In genomic region chr5:90405210-90405609, GRCm38 (mm10) we compare ENCODE assay signal across 11 mouse cellular contexts. TPM values are rescaled to one million over a fixed set of nuclear protein-coding genes. Genes with fewer than 3 reads are reported as not detected.
A peak's percentile ranks its signal among the peaks of the same experiment; 100 is the strongest.
DNase-seq lines count a peak whose midpoint lies in the region; ATAC-seq and TF ChIP-seq lines count a peak whose summit lies in the region.
"Had no signal": no experiment of that assay in that cellular context is flagged by ENCODE, and none has a peak within 500 bp of the region (broad histone marks: within the 10 kb centered on the region; RNA-seq: fewer than 3 reads in every experiment).

No protein-coding gene starts in this region.

- no peak overlapping the region for H3K27ac ChIP-seq in hindbrain, postnatal 0 days
- no peak overlapping the region for H3K27ac ChIP-seq in hindbrain, embryonic 14.5 days
- no peak overlapping the region for H3K27ac ChIP-seq in hindbrain, embryonic 16.5 days (ENCODE audit: low read depth, low read length)
- H3K27ac ChIP-seq: macrophage had no signal

- no peaks in the 10 kb centered on the region for H3K4me1 ChIP-seq in hindbrain, postnatal 0 days (ENCODE audit: insufficient read depth, low read length)
- H3K4me1 ChIP-seq in hindbrain, embryonic 14.5 days (replicated peaks; ENCODE audit: control insufficient read depth, insufficient read depth, low read length), result no peaks in the 10 kb centered on the region
- H3K4me1 ChIP-seq in hindbrain, embryonic 16.5 days (ENCODE audit: control insufficient read depth, insufficient read depth, low read depth, low read length), result no peaks in the 10 kb centered on the region

- no peaks in the 10 kb centered on the region for H3K9me3 ChIP-seq in hindbrain, postnatal 0 days (ENCODE audit: low read length)
- no peaks in the 10 kb centered on the region for H3K9me3 ChIP-seq in hindbrain, embryonic 14.5 days (ENCODE audit: control insufficient read depth, low read length)
- no peaks in the 10 kb centered on the region for H3K9me3 ChIP-seq in hindbrain, embryonic 16.5 days (ENCODE audit: control insufficient read depth, low read length)

- H3K9ac ChIP-seq in hindbrain, postnatal 0 days (replicated peaks; ENCODE audit: low read length), result no peak overlapping the region
- H3K9ac ChIP-seq in hindbrain, embryonic 14.5 days, result no peak overlapping the region
- H3K9ac ChIP-seq in hindbrain, embryonic 16.5 days (ENCODE audit: low read depth, low read length), result no peak overlapping the region

- H3K27me3 ChIP-seq in hindbrain, postnatal 0 days (ENCODE audit: insufficient read depth, low read length), result no peaks in the 10 kb centered on the region
- H3K27me3 ChIP-seq in hindbrain, embryonic 14.5 days (ENCODE audit: control insufficient read depth, insufficient read depth, low read length), result no peaks in the 10 kb centered on the region
- no peaks in the 10 kb centered on the region for H3K27me3 ChIP-seq in hindbrain, embryonic 16.5 days (replicated peaks; ENCODE audit: control insufficient read depth, insufficient read depth, low read length)

- H3K4me3 ChIP-seq in hindbrain, postnatal 0 days (ENCODE audit: low read length), result no peak overlapping the region
- no peak overlapping the region for H3K4me3 ChIP-seq in hindbrain, embryonic 14.5 days (replicated peaks; ENCODE audit: low read length)
- no peak overlapping the region for H3K4me3 ChIP-seq in hindbrain, embryonic 16.5 days (ENCODE audit: low read length)
- H3K4me3 ChIP-seq: erythroblast, embryonic 14.5 days had no signal

- peak; percentile 62 for TF ChIP-seq CTCF in hindbrain, postnatal 0 days (IDR thresholded peaks at IDR 0.05; ENCODE audit: low read depth)

- H3K4me2 ChIP-seq in hindbrain, postnatal 0 days (ENCODE audit: low read depth, low read length), result no peak overlapping the region
- H3K4me2 ChIP-seq in hindbrain, embryonic 14.5 days (replicated peaks), result no peak overlapping the region
- H3K4me2 ChIP-seq in hindbrain, embryonic 16.5 days (ENCODE audit: low read length), result no peak overlapping the region

- intact Hi-C loops in left cerebral cortex, postnatal 10 days (cut with DNase I), result loop anchor here (2.0 to 5.0 kb wide), 3 partner anchors 92 to 247 kb away; no protein-coding TSS in a partner anchor

- no peaks in the 10 kb centered on the region for H3K36me3 ChIP-seq in hindbrain, postnatal 0 days (ENCODE audit: insufficient read depth, low read length)
- H3K36me3 ChIP-seq in hindbrain, embryonic 14.5 days (replicated peaks; ENCODE audit: control insufficient read depth, insufficient read depth), result no peaks in the 10 kb centered on the region
- H3K36me3 ChIP-seq in hindbrain, embryonic 16.5 days (ENCODE audit: control insufficient read depth, insufficient read depth, low read length), result no peaks in the 10 kb centered on the region

- peak; percentile 56 for DNase-seq in hindbrain, postnatal 0 days (ENCODE audit: low spot score)
- DNase-seq in hindbrain, embryonic 14.5 days (ENCODE audit: low spot score), result no peak
- peak; percentile 42 for DNase-seq in kidney, adult 18-20 months
- DNase-seq in left cerebral cortex, postnatal 10 days (ENCODE audit: extremely low spot score in 1 of 2, low spot score in 2 of 2), result peak; percentile 38 to 72
- peak; percentile 62 for DNase-seq in right cerebral cortex, adult 18-20 months
- DNase-seq in spleen, adult 12 weeks (ENCODE audit: low spot score), result no peak

- no peak for ATAC-seq in hindbrain, postnatal 0 days
- ATAC-seq in hindbrain, embryonic 14.5 days (ENCODE audit: low FRiP score), result no peak
- no peak for ATAC-seq in hindbrain, embryonic 16.5 days
- no peak for ATAC-seq in inflammation-experienced regulatory T-cells, adult 6 months

- 84% methylated on average over 4 of the region's 4 CpGs for WGBS in hindbrain, postnatal 0 days
- 90% methylated on average over 4 of the region's 4 CpGs for WGBS in hindbrain, embryonic 14.5 days
- 93% methylated on average over 4 of the region's 4 CpGs for WGBS in hindbrain, embryonic 16.5 days

RNA-seq across cellular contexts. Expression of gene Gm9958, which starts 38.2 kb away (rescaled TPM):
- total RNA-seq in hindbrain, postnatal 0 days (2014; rRNA removed), result 0.68 and 1.4 TPM in 2 replicates
- polyA plus RNA-seq in hindbrain, postnatal 0 days (2015; fragmentation: Nextera tagmentation; extraction: Ambion mirVana), result 1.4 and 2.6 TPM in 2 replicates
- polyA plus RNA-seq in hindbrain, embryonic 14.5 days (2014; fragmentation: Nextera tagmentation; extraction: Ambion mirVana), result 3.9 and 4.9 TPM in 2 replicates
- 1 to 10 TPM; 1.1 to 1.3 TPM for total RNA-seq in left cerebral cortex, postnatal 10 days (2021)
- 3.3 and 3.7 TPM in 2 replicates for polyA plus RNA-seq in hindbrain, embryonic 16.5 days (2015; fragmentation: Nextera tagmentation; extraction: Ambion mirVana)
- 1 to 10 TPM in 2 of 3 experiments, under 1 TPM in 1; 0.70 to 3.1 (median 1.4) TPM for polyA plus RNA-seq in inflammation-experienced regulatory T-cells, adult 6 months (2017; shearing (Covaris generic))

RNA-seq across cellular contexts. Expression of gene Ankrd17, which starts 38.8 kb away (rescaled TPM):
- 61.1 and 62.8 TPM in 2 replicates for total RNA-seq in hindbrain, postnatal 0 days (2014; rRNA removed)
- polyA plus RNA-seq in hindbrain, postnatal 0 days (2015; fragmentation: Nextera tagmentation; extraction: Ambion mirVana), result 21.1 and 23.2 TPM in 2 replicates
- polyA plus RNA-seq in hindbrain, embryonic 14.5 days (2014; fragmentation: Nextera tagmentation; extraction: Ambion mirVana), result 34.8 and 37.9 TPM in 2 replicates
- 100 to 1,000 TPM; 108 TPM for total RNA-seq in left cerebral cortex, postnatal 10 days (2021)
- polyA plus RNA-seq in hindbrain, embryonic 16.5 days (2015; fragmentation: Nextera tagmentation; extraction: Ambion mirVana), result 26.5 and 27.3 TPM in 2 replicates
- 10 to 100 TPM; 40.5 to 64.2 (median 52.0) TPM for polyA plus RNA-seq in inflammation-experienced regulatory T-cells, adult 6 months (2017; shearing (Covaris generic))

RNA-seq across cellular contexts. Expression of gene Alb, which starts 55.5 kb away (rescaled TPM):
- total RNA-seq in hindbrain, postnatal 0 days (2014; rRNA removed), result 0.21 TPM in 1 of 2 replicates, not detected in the other
- polyA plus RNA-seq in hindbrain, postnatal 0 days (2015; fragmentation: Nextera tagmentation; extraction: Ambion mirVana), result not detected in 2 replicates
- not detected in 2 replicates for polyA plus RNA-seq in hindbrain, embryonic 14.5 days (2014; fragmentation: Nextera tagmentation; extraction: Ambion mirVana)
- under 1 TPM in 1 of 2 experiments, not detected in 1; 0.28 TPM for total RNA-seq in left cerebral cortex, postnatal 10 days (2021)
- 0.07 TPM in 1 of 2 replicates, not detected in the other for polyA plus RNA-seq in hindbrain, embryonic 16.5 days (2015; fragmentation: Nextera tagmentation; extraction: Ambion mirVana)
- not detected for polyA plus RNA-seq in inflammation-experienced regulatory T-cells, adult 6 months (2017; shearing (Covaris generic))
- total RNA-seq: MEL had no signal
- polyA plus RNA-seq: macrophage had no signal

Comparison
In these comparisons a context has a peak if more than half of its experiments do, and no peak if none do; other contexts are left out.
1. DNase-seq: peak in hindbrain, postnatal 0 days (single experiment), kidney, adult 18-20 months (single experiment), left cerebral cortex, postnatal 10 days (2 of 2) and right cerebral cortex, adult 18-20 months (single experiment); none in hindbrain, embryonic 14.5 days (single experiment) and spleen, adult 12 weeks (single experiment).